Comparison of ENCODE assay signal across 9 mouse cellular contexts in the genomic region with DNA sequence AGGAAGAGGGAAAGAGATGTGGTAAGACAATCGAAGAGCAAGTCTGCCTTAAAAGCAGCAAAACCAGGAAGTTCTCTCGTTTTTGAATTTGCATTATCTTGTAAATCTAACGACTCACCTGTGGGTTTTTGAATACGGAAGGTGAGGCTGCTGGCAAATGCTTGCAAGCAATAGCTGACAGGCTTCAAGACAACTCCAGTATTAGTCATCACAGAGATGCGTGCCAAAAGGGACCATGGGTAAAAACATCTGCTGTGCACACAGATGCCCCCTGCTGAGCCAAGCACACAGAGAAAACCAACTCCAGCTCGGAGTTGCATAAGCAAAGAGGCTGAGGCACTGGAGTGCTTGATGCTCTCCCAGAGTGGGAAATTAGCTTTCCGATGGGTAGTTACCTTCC. TPM values are rescaled to one million over a fixed set of nuclear protein-coding genes. Genes with fewer than 3 reads are reported as not detected.
DNase-seq lines count a peak whose midpoint lies in the region; ATAC-seq and TF ChIP-seq lines count a peak whose summit lies in the region.
"Had no signal": no experiment of that assay in that cellular context is flagged by ENCODE, and none has a peak within 500 bp of the region (broad histone marks: within the 10 kb centered on the region; RNA-seq: fewer than 3 reads in every experiment).

No protein-coding gene starts in this region.

- H3K27ac ChIP-seq in heart, embryonic 16.5 days (ENCODE audit: low read length), result peak overlapping the region; percentile 54; the same call in 1 of the 2 replicates
- H3K27ac ChIP-seq in MEL (ENCODE audit: control insufficient read depth, low read depth, low read length), result peak overlapping the region; percentile 89
- no peak overlapping the region for H3K27ac ChIP-seq in embryonic facial prominence, embryonic 14.5 days (replicated peaks; ENCODE audit: low read depth, low read length)
- no peak overlapping the region for H3K27ac ChIP-seq in forebrain, embryonic 13.5 days
- H3K27ac ChIP-seq: liver, embryonic 13.5 days had no signal

- no peak overlapping the region for H3K9ac ChIP-seq in heart, embryonic 16.5 days (ENCODE audit: low read length)
- peak overlapping the region; percentile 83 for H3K9ac ChIP-seq in MEL (ENCODE audit: control insufficient read depth, low read depth, low read length, poor library complexity, severe bottlenecking)
- no peak overlapping the region for H3K9ac ChIP-seq in embryonic facial prominence, embryonic 14.5 days (ENCODE audit: low read depth, low read length)
- H3K9ac ChIP-seq in forebrain, embryonic 13.5 days, result no peak overlapping the region
- H3K9ac ChIP-seq: liver, embryonic 13.5 days had no signal

- no peak overlapping the region for H3K4me3 ChIP-seq in heart, embryonic 16.5 days (ENCODE audit: low read length)
- peak overlapping the region; percentile 95 to 96 for H3K4me3 ChIP-seq in MEL (ENCODE audit: control insufficient read depth in 1 of 2, insufficient read depth in 1 of 2, low read depth in 2 of 2, low read length in 2 of 2)
- H3K4me3 ChIP-seq in embryonic facial prominence, embryonic 14.5 days (ENCODE audit: low read depth, low read length), result no peak overlapping the region
- no peak overlapping the region for H3K4me3 ChIP-seq in forebrain, embryonic 13.5 days

- peaks cover 2% of the 10 kb centered on the region; the same call in 1 of the 2 replicates for H3K79me2 ChIP-seq in MEL (ENCODE audit: control insufficient read depth, insufficient read depth, low read length, poor library complexity)

- no peak for TF ChIP-seq RAD21 in MEL (IDR thresholded peaks at IDR 0.05; ENCODE audit: low read depth, low read length)

- H3K9me3 ChIP-seq in heart, embryonic 16.5 days (replicated peaks; ENCODE audit: control insufficient read depth, low read length), result no peaks in the 10 kb centered on the region
- no peaks in the 10 kb centered on the region for H3K9me3 ChIP-seq in MEL (replicated peaks; ENCODE audit: insufficient read depth, low read length)
- no peaks in the 10 kb centered on the region for H3K9me3 ChIP-seq in embryonic facial prominence, embryonic 14.5 days (ENCODE audit: control insufficient read depth, low read length)
- H3K9me3 ChIP-seq in forebrain, embryonic 13.5 days (replicated peaks), result no peaks in the 10 kb centered on the region
- H3K9me3 ChIP-seq: liver, embryonic 13.5 days had no signal

- no peaks in the 10 kb centered on the region for H3K36me3 ChIP-seq in heart, embryonic 16.5 days (ENCODE audit: control insufficient read depth, insufficient read depth)
- peaks cover 0 to 18% of the 10 kb centered on the region in 2 experiments; a peak in 2 of 4 replicates for H3K36me3 ChIP-seq in MEL (ENCODE audit: control insufficient read depth in 1 of 2, insufficient read depth in 2 of 2, low read length in 2 of 2)
- no peaks in the 10 kb centered on the region for H3K36me3 ChIP-seq in embryonic facial prominence, embryonic 14.5 days (ENCODE audit: control insufficient read depth, insufficient read depth, low read length)
- no peaks in the 10 kb centered on the region for H3K36me3 ChIP-seq in forebrain, embryonic 13.5 days (ENCODE audit: poor library complexity, severe bottlenecking)
- H3K36me3 ChIP-seq: liver, embryonic 13.5 days had no signal

- no peaks in the 10 kb centered on the region for H3K4me1 ChIP-seq in heart, embryonic 16.5 days (ENCODE audit: control insufficient read depth, insufficient read depth, low read length)
- peaks cover 8 to 14% of the 10 kb centered on the region in 2 experiments for H3K4me1 ChIP-seq in MEL (ENCODE audit: control insufficient read depth in 1 of 2, insufficient read depth in 2 of 2, low read length in 2 of 2)
- peaks cover 9% of the 10 kb centered on the region; the same call in 1 of the 2 replicates for H3K4me1 ChIP-seq in embryonic facial prominence, embryonic 14.5 days (ENCODE audit: control insufficient read depth, insufficient read depth, low read length)
- H3K4me1 ChIP-seq in forebrain, embryonic 13.5 days, result peaks cover 9% of the 10 kb centered on the region

- peak overlapping the region; percentile 85 for H3K4me2 ChIP-seq in heart, embryonic 16.5 days (ENCODE audit: low read depth, low read length)
- H3K4me2 ChIP-seq in embryonic facial prominence, embryonic 14.5 days (ENCODE audit: low read depth, low read length), result 0 out of 2 replicates have a peak overlapping the region, but pooled peaks have one; percentile 87
- no peak overlapping the region for H3K4me2 ChIP-seq in forebrain, embryonic 13.5 days

- peak; percentile 45 to 68; a peak in 3 of 4 replicates for TF ChIP-seq EP300 in MEL (IDR thresholded peaks at IDR 0.05; ENCODE audit: low read depth in 1 of 2, low read length in 2 of 2)

- peak in 1 of 3 experiments; percentile 21; a peak in 1 of 6 replicates for TF ChIP-seq CTCF in MEL (IDR thresholded peaks at IDR 0.05 in 2 of 3, conservative IDR thresholded peaks at IDR 0.05 in 1 of 3; ENCODE audit: control insufficient read depth in 1 of 3, insufficient read depth in 1 of 3, low read depth in 2 of 3, low read length in 3 of 3, poor library complexity in 1 of 3, severe bottlenecking in 1 of 3)

- WGBS in heart, embryonic 16.5 days, result 46% methylated on average over 7 of the region's 7 CpGs
- WGBS in embryonic facial prominence, embryonic 14.5 days, result 44% methylated on average over 7 of the region's 7 CpGs
- 50% methylated on average over 7 of the region's 7 CpGs for WGBS in forebrain, embryonic 13.5 days

- TF ChIP-seq POLR2A in MEL (IDR thresholded peaks at IDR 0.05; ENCODE audit: control insufficient read depth in 1 of 2, insufficient read depth in 1 of 2, low read depth in 1 of 2, low read length in 2 of 2, poor library complexity in 1 of 2), result peak in 1 of 2 experiments; percentile 51; a peak in 2 of 4 replicates

- H3K27me3 ChIP-seq in heart, embryonic 16.5 days (ENCODE audit: control insufficient read depth, insufficient read depth, low read length), result no peaks in the 10 kb centered on the region
- H3K27me3 ChIP-seq in MEL (ENCODE audit: control insufficient read depth in 1 of 2, insufficient read depth in 2 of 2, low read length in 2 of 2), result no peaks in the 10 kb centered on the region
- no peaks in the 10 kb centered on the region for H3K27me3 ChIP-seq in embryonic facial prominence, embryonic 14.5 days (replicated peaks; ENCODE audit: control insufficient read depth, insufficient read depth, low read length)
- no peaks in the 10 kb centered on the region for H3K27me3 ChIP-seq in forebrain, embryonic 13.5 days
- H3K27me3 ChIP-seq: liver, embryonic 13.5 days had no signal

- DNase-seq in heart, postnatal 4 days, result no peak
- peak; percentile 91 for DNase-seq in MEL (ENCODE audit: low read depth, low spot score)
- peak; percentile 86 for DNase-seq in embryonic facial prominence, embryonic 14.5 days (ENCODE audit: low spot score)
- peak; percentile 64 to 81 for DNase-seq in left cerebral cortex, adult 9 months (ENCODE audit: low spot score in 2 of 2)
- DNase-seq in right cerebral cortex, adult 18-20 months, result peak; percentile 88
- DNase-seq in embryo, embryonic 9.5 days (ENCODE audit: extremely low spot score), result no peak
- DNase-seq: liver, embryonic 13.5 days had no signal

- 0 out of 2 replicates have a peak, but pooled peaks have one; percentile 33 for ATAC-seq in heart, embryonic 16.5 days (replicated peaks; ENCODE audit: extremely low read depth, insufficient read depth, low FRiP score)
- 0 out of 2 replicates have a peak, but pooled peaks have one; percentile 16 for ATAC-seq in embryonic facial prominence, embryonic 14.5 days (ENCODE audit: low read depth)
- no peak for ATAC-seq in forebrain, embryonic 13.5 days

TF ChIP-seq in MEL, 35 proteins besides CTCF, POLR2A, EP300 and RAD21 (continues in another document):
- TF ChIP-seq CHD1 (IDR thresholded peaks at IDR 0.05; ENCODE audit: low read depth, low read length) (no peak), MXI1 (IDR thresholded peaks at IDR 0.05; ENCODE audit: low read depth, low read length) (peak; percentile 13), USF1 (IDR thresholded peaks at IDR 0.05; ENCODE audit: low read depth, low read length) (no peak), ZC3H11A (IDR thresholded peaks at IDR 0.05; ENCODE audit: low read depth, low read length) (no peak), UBTF (IDR thresholded peaks at IDR 0.05; ENCODE audit: borderline replicate concordance, insufficient read depth, low read depth, low read length) (no peak), MAX (IDR thresholded peaks at IDR 0.05; ENCODE audit: low read length) (peak; percentile 69), GATA1 (IDR thresholded peaks at IDR 0.05; ENCODE audit: low read depth, low read length) (peak; percentile 64; the same call in 1 of the 2 replicates), SMC3 (IDR thresholded peaks at IDR 0.05; ENCODE audit: low read depth, low read length) (peak; percentile 25; the same call in 1 of the 2 replicates), HCFC1 (IDR thresholded peaks at IDR 0.05; ENCODE audit: low read depth, low read length) (peak; percentile 60; the same call in 1 of the 2 replicates), ZNF384 (IDR thresholded peaks at IDR 0.05; ENCODE audit: low read depth, low read length) (no peak), E2F4 (IDR thresholded peaks at IDR 0.05; ENCODE audit: borderline replicate concordance, low read depth, low read length) (no peak), NELFE (IDR thresholded peaks at IDR 0.05; ENCODE audit: low read depth, low read length) (no peak; the same call in 1 of the 2 replicates), MAFK (IDR thresholded peaks at IDR 0.05; ENCODE audit: borderline replicate concordance, low read depth, low read length) (no peak), BHLHE40 (IDR thresholded peaks at IDR 0.05; ENCODE audit: borderline replicate concordance, low read depth, low read length) (peak; percentile 19; the same call in 1 of the 2 replicates), MYB (IDR thresholded peaks at IDR 0.05; ENCODE audit: low read depth, low read length) (peak; percentile 32; the same call in 1 of the 2 replicates), POLR2AphosphoS5 (IDR thresholded peaks at IDR 0.05; ENCODE audit: borderline replicate concordance, low read depth, low read length) (no peak), ETS1 (IDR thresholded peaks at IDR 0.05; ENCODE audit: low read depth, low read length) (peak; percentile 94), SIN3A (IDR thresholded peaks at IDR 0.05; ENCODE audit: low read length) (no peak), MYC (IDR thresholded peaks at IDR 0.05; ENCODE audit: low read depth, low read length) (0 out of 2 replicates have a peak, but pooled peaks have one; percentile 9)

RNA-seq across cellular contexts. Expression of gene Slc9a9, which starts 1.1 kb away (rescaled TPM):
- polyA plus RNA-seq in heart, embryonic 16.5 days (2015; fragmentation: Nextera tagmentation; extraction: Ambion mirVana), result 4.5 and 6.3 TPM in 2 replicates
- total RNA-seq in heart, postnatal 4 days (2021), result 1 to 10 TPM; 2.6 to 2.7 TPM
- total RNA-seq in MEL (2012; rRNA removed), result 0.46 and 1.4 TPM in 2 replicates
- under 1 TPM in 1 of 2 experiments, not detected in 1; 0.71 TPM for polyA plus RNA-seq in MEL (2012; ENCODE audit: insufficient read depth in 1 of 2, insufficient read length in 2 of 2, low read depth in 1 of 2, low replicate concordance in 2 of 2, missing spikeins in 1 of 2)
- 6.5 and 8.0 TPM in 2 replicates for polyA plus RNA-seq in embryonic facial prominence, embryonic 14.5 days (2014; fragmentation: Nextera tagmentation; extraction: Ambion mirVana)
- 2.2 and 2.8 TPM in 2 replicates for polyA plus RNA-seq in forebrain, embryonic 13.5 days (2015; fragmentation: Nextera tagmentation; extraction: Ambion mirVana)

Comparison
In these comparisons a context has a peak if more than half of its experiments do, and no peak if none do; other contexts are left out.
1. H3K27ac ChIP-seq: peak in heart, embryonic 16.5 days (single experiment) and MEL (single experiment); none in embryonic facial prominence, embryonic 14.5 days (single experiment) and forebrain, embryonic 13.5 days (single experiment).
2. H3K4me3 ChIP-seq: peak in MEL (2 of 2); none in heart, embryonic 16.5 days (single experiment), embryonic facial prominence, embryonic 14.5 days (single experiment) and forebrain, embryonic 13.5 days (single experiment).
3. DNase-seq: peak in MEL (single experiment), embryonic facial prominence, embryonic 14.5 days (single experiment), left cerebral cortex, adult 9 months (2 of 2) and right cerebral cortex, adult 18-20 months (single experiment); none in heart, postnatal 4 days (single experiment) and embryo, embryonic 9.5 days (single experiment).